Mouse (Mus musculus) lung, postnatal 0 days (tissue): Measurements from ENCODE around the gene Luc7l2. TPM values are rescaled to one million over a fixed set of nuclear protein-coding genes. Genes with fewer than 3 reads are reported as not detected.
"Not testable (repeated sequence)": the region's sequence is repeated elsewhere in the genome, so short reads cannot be mapped to it uniquely, and the experiment has no call there.

ENCODE experiments used
- ATAC-seq: fragments of 200-750 bp; cut with Nextera tagmentation; 2 replicates; pipeline ENCODE4 v1.8.0; 2017; ENCODE audit warnings: moderate library complexity
- DNase-seq: peaks from one replicate; pipeline ENCODE4 v3.0.0-alpha.2; 2016; ENCODE audit warnings: low spot score
- H3K27ac ChIP-seq: fragments of 300-500 bp; sonication (generic); 2 replicates; pipeline ENCODE4 v1.5.1; 2014; ENCODE audit warnings: antibody characterized with exemption, mild to moderate bottlenecking, low read length, mixed read lengths
- H3K27me3 ChIP-seq: fragments of 300-500 bp; sonication (generic); replicated peaks from 2 replicates; pipeline ENCODE4 v1.6.1; 2014; ENCODE audit warnings: low read length, mixed read lengths; ENCODE audit not compliant: insufficient read depth
- H3K36me3 ChIP-seq: fragments of 300-500 bp; sonication (generic); 2 replicates; pipeline ENCODE4 v1.6.1; 2014; ENCODE audit warnings: low read length, mixed read lengths; ENCODE audit not compliant: insufficient read depth
- H3K4me1 ChIP-seq: fragments of 300-500 bp; sonication (generic); 2 replicates; pipeline ENCODE4 v1.6.1; 2014; ENCODE audit warnings: antibody characterized with exemption, low read depth, low read length, mixed read lengths; ENCODE audit not compliant: insufficient read depth
- H3K4me2 ChIP-seq: fragments of 300-500 bp; sonication (generic); replicated peaks from 2 replicates; pipeline ENCODE4 v1.6.1; 2014; ENCODE audit warnings: low read depth, mild to moderate bottlenecking, low read length, moderate library complexity, mixed read lengths
- H3K4me3 ChIP-seq: fragments of 300-500 bp; sonication (generic); 2 replicates; pipeline ENCODE4 v1.5.1; 2014; ENCODE audit warnings: low read depth, low read length
- H3K9ac ChIP-seq: fragments of 300-500 bp; sonication (generic); replicated peaks from 2 replicates; pipeline ENCODE4 v1.6.1; 2014; ENCODE audit warnings: low read depth, mild to moderate bottlenecking
- H3K9me3 ChIP-seq: fragments of 300-500 bp; sonication (generic); 2 replicates; pipeline ENCODE4 v1.6.1; 2016; ENCODE audit warnings: low read length, mixed read lengths
- CTCF ChIP-seq: IDR thresholded peaks from 2 replicates; pipeline ENCODE4 v1.5.1; 2016; ENCODE audit warnings: antibody characterized with exemption, mild to moderate bottlenecking
- EP300 ChIP-seq: IDR thresholded peaks from 2 replicates; pipeline ENCODE4 v1.6.1; 2016; ENCODE audit warnings: antibody characterized with exemption, mild to moderate bottlenecking, control low read depth
- WGBS: fragments of 180-500 bp; shearing (Covaris S2); extraction: QIAGEN DNeasy Blood & Tissue Kit; methylation state at CpG from one replicate; pipeline ENCODE4 v1.1.7; 2014; 5-methylcytosine and 5-hydroxymethylcytosine counted together
- polyA plus RNA-seq: library from polyadenylated mRNA; unstranded; fragments of >200 nt; fragmentation: Nextera tagmentation; extraction: Ambion mirVana; gene quantifications from 2 replicates; pipeline ENCODE4 v1.2.1, GENCODE M21; 2015

Gene Luc7l2
- polyA plus RNA-seq, 1 experiment from 2014 or later, result 37.8 TPM

GRCm38 (mm10) chr6:38532500-38533420, 18.4 kb upstream of the Luc7l2 start:
- H3K9me3 ChIP-seq, result no peaks in the 10 kb centered on the region
- peak overlapping the region; percentile 87 for H3K4me3 ChIP-seq
- no peaks in the 10 kb centered on the region for H3K36me3 ChIP-seq
- H3K4me2 ChIP-seq, result peak overlapping the region; percentile 64
- H3K4me1 ChIP-seq, result no peaks in the 10 kb centered on the region
- 8% methylated on average over 25 of the region's 25 CpGs for WGBS
- TF ChIP-seq EP300, result no peak
- TF ChIP-seq CTCF, result no peak
- ATAC-seq (peak; percentile 21), DNase-seq (peak; percentile 39)
- no peaks in the 10 kb centered on the region for H3K27me3 ChIP-seq
- H3K27ac ChIP-seq, result peak overlapping the region; percentile 95
- peak overlapping the region; percentile 70 for H3K9ac ChIP-seq

GRCm38 (mm10) chr6:38533428-38534405, 17.4 kb upstream of the Luc7l2 start, which contains the start of gene Fmc1:
Fmc1 (plus strand) TSS chr6:38533502.
- Histone ChIP-seq H3K27me3 (no peaks in the 10 kb centered on the region), H3K27ac (peak within 1 kb of the TSS; percentile 95), H3K9me3 (no peaks in the 10 kb centered on the region), H3K4me2 (peak within 1 kb of the TSS; percentile 65), H3K9ac (peak within 1 kb of the TSS; percentile 74), H3K4me3 (peak within 1 kb of the TSS; percentile 87), H3K4me1 (no peaks in the 10 kb centered on the region), H3K36me3 (no peaks in the 10 kb centered on the region)
- WGBS, result 5% methylated on average over 41 of the region's 41 CpGs
- TF ChIP-seq EP300, result peak; percentile 80
- TF ChIP-seq CTCF, result peak; percentile 72
- peak; percentile 99 for DNase-seq
- ATAC-seq, result peak; percentile 90

- peak overlapping the region; percentile 91 for H3K27ac ChIP-seq
- H3K9me3 ChIP-seq, result no peaks in the 10 kb centered on the region
- H3K4me2 ChIP-seq, result peak overlapping the region; percentile 65
- under 1% methylated on average over 53 of the region's 53 CpGs for WGBS
- DNase-seq (peak; percentile 96), ATAC-seq (peak; percentile 74)
- TF ChIP-seq EP300, result no peak
- TF ChIP-seq CTCF, result peak; percentile 97
- no peaks in the 10 kb centered on the region for H3K4me1 ChIP-seq
- peak overlapping the region; percentile 87 for H3K4me3 ChIP-seq
- peak overlapping the region; percentile 74 for H3K9ac ChIP-seq
- no peaks in the 10 kb centered on the region for H3K36me3 ChIP-seq
- no peaks in the 10 kb centered on the region for H3K27me3 ChIP-seq
Measured at GRCm38 (mm10) chr6:38534640-38535365, 16.3 kb upstream of the Luc7l2 start.

- H3K4me3 ChIP-seq, result peak overlapping the region; percentile 87
- no peaks in the 10 kb centered on the region for H3K4me1 ChIP-seq
- ATAC-seq (no peak), DNase-seq (no peak)
- TF ChIP-seq EP300, result no peak
- no peak for TF ChIP-seq CTCF
- peak overlapping the region; percentile 91 for H3K27ac ChIP-seq
- H3K27me3 ChIP-seq, result no peaks in the 10 kb centered on the region
- peak overlapping the region; percentile 65 for H3K4me2 ChIP-seq
- peak overlapping the region; percentile 74 for H3K9ac ChIP-seq
- no peaks in the 10 kb centered on the region for H3K36me3 ChIP-seq
- H3K9me3 ChIP-seq, result no peaks in the 10 kb centered on the region
- WGBS, result 0% methylated on average over 9 of the region's 9 CpGs
Measured at GRCm38 (mm10) chr6:38535366-38535690, 15.8 kb upstream of the Luc7l2 start.

- Histone ChIP-seq H3K27ac (no peak overlapping the region), H3K36me3 (no peaks in the 10 kb centered on the region), H3K4me2 (peak overlapping the region; percentile 65; the same call in 1 of the 2 replicates), H3K27me3 (no peaks in the 10 kb centered on the region), H3K4me3 (no peak overlapping the region), H3K9me3 (no peaks in the 10 kb centered on the region), H3K4me1 (no peaks in the 10 kb centered on the region), H3K9ac (no peak overlapping the region)
- DNase-seq (no peak), ATAC-seq (no peak)
- TF ChIP-seq EP300, result no peak
- TF ChIP-seq CTCF, result no peak
- 75% methylated on average over 1 of the region's 1 CpGs for WGBS
Measured at GRCm38 (mm10) chr6:38535788-38536187, 15.3 kb upstream of the Luc7l2 start.

GRCm38 (mm10) chr6:38544141-38544540, 7.0 kb upstream of the Luc7l2 start:
- WGBS, result 87% methylated on average over 4 of the region's 5 CpGs
- not testable (repeated sequence) for H3K27me3 ChIP-seq, H3K9ac ChIP-seq, H3K4me1 ChIP-seq, H3K27ac ChIP-seq, DNase-seq, H3K4me3 ChIP-seq, H3K9me3 ChIP-seq, H3K4me2 ChIP-seq, ATAC-seq, H3K36me3 ChIP-seq

GRCm38 (mm10) chr6:38547005-38547404, 4.1 kb upstream of the Luc7l2 start:
- H3K4me3 ChIP-seq, H3K4me2 ChIP-seq, DNase-seq, H3K36me3 ChIP-seq, ATAC-seq, H3K4me1 ChIP-seq, H3K9ac ChIP-seq, H3K27me3 ChIP-seq, H3K27ac ChIP-seq, H3K9me3 ChIP-seq: not testable (repeated sequence)
- WGBS, result 70% methylated on average over 2 of the region's 2 CpGs
